Mouse (Mus musculus) T-helper 1 cell (primary cell): ENCODE measurements at regions not wholly inside any gene's neighbourhood (a gene's known extent, or its start where the extent isn't known, plus 50 kb on each side); places are given as distances from the start of the nearest gene placed in this dataset.

Source experiments
- in situ Hi-C: fragments of 300-600 bp; cut with MboI, MseI; formaldehyde crosslinking; loops from one replicate; pipeline ENCODE4 v1.15.1; 2025; ENCODE audit warnings: high pct_unique_total_duplicates

- in situ Hi-C loops, result no loop called here
Observed at GRCm38 (mm10) chr2:171676083-171676482, 367.2 kb downstream of the Cbln4 start.

GRCm38 (mm10) chr2:171675411-171675810 is 367.9 kb downstream of the Cbln4 start:
- in situ Hi-C loops, result no loop called here

GRCm38 (mm10) chr2:171670945-171671547 is 372.2 kb downstream of the Cbln4 start:
- in situ Hi-C loops, result no loop called here

- in situ Hi-C loops, result no loop called here
Observed at GRCm38 (mm10) chr2:171668791-171669645, 374.2 kb downstream of the Cbln4 start.

GRCm38 (mm10) chr2:171662571-171662970 is 380.7 kb downstream of the Cbln4 start:
- in situ Hi-C loops, result no loop called here

- in situ Hi-C loops, result no loop called here
Observed at GRCm38 (mm10) chr2:171661896-171662511, 381.3 kb downstream of the Cbln4 start.

GRCm38 (mm10) chr2:171657125-171657524 is 386.1 kb downstream of the Cbln4 start:
- in situ Hi-C loops, result no loop called here

GRCm38 (mm10) chr2:171641730-171642129 is 401.5 kb downstream of the Cbln4 start:
- in situ Hi-C loops, result no loop called here

GRCm38 (mm10) chr2:171640478-171640877 is 402.8 kb downstream of the Cbln4 start:
- in situ Hi-C loops, result no loop called here

GRCm38 (mm10) chr2:171638931-171639330 is 404.3 kb downstream of the Cbln4 start:
- in situ Hi-C loops, result no loop called here

- in situ Hi-C loops, result no loop called here
Observed at GRCm38 (mm10) chr2:171636837-171637236, 406.4 kb downstream of the Cbln4 start.

GRCm38 (mm10) chr2:171633355-171634097 is 409.7 kb downstream of the Cbln4 start:
- in situ Hi-C loops, result no loop called here

GRCm38 (mm10) chr2:171630101-171630715 is 413.1 kb downstream of the Cbln4 start:
- in situ Hi-C loops, result no loop called here

GRCm38 (mm10) chr2:171628182-171628850 is 414.9 kb downstream of the Cbln4 start:
- in situ Hi-C loops, result no loop called here

- in situ Hi-C loops, result no loop called here
Observed at GRCm38 (mm10) chr2:171620668-171621067, 422.6 kb downstream of the Cbln4 start.

- in situ Hi-C loops, result no loop called here
Observed at GRCm38 (mm10) chr2:171620253-171620652, 423.0 kb downstream of the Cbln4 start.

- in situ Hi-C loops, result no loop called here
Observed at GRCm38 (mm10) chr2:171618771-171619170, 424.5 kb downstream of the Cbln4 start.

- in situ Hi-C loops, result no loop called here
Observed at GRCm38 (mm10) chr2:171618333-171618732, 424.9 kb downstream of the Cbln4 start.

GRCm38 (mm10) chr2:171615462-171615861 is 427.8 kb downstream of the Cbln4 start:
- in situ Hi-C loops, result no loop called here

GRCm38 (mm10) chr2:171605064-171605463 is 438.2 kb downstream of the Cbln4 start:
- in situ Hi-C loops, result no loop called here

- in situ Hi-C loops, result no loop called here
Observed at GRCm38 (mm10) chr2:171595240-171595639, 448.0 kb downstream of the Cbln4 start.
